ENCODE assay signal across 16 mouse cellular contexts in genomic region chr7:112313670-112314069, GRCm38 (mm10).
DNase-seq lines count a peak whose midpoint lies in the region; ATAC-seq lines count a peak whose summit lies in the region.
"Had no signal": no experiment of that assay in that cellular context is flagged by ENCODE, and none has a peak within 500 bp of the region (broad histone marks: within the 10 kb centered on the region; RNA-seq: fewer than 3 reads in every experiment).

No protein-coding gene starts in this region.

- no peak overlapping the region for H3K4me2 ChIP-seq in heart, embryonic 13.5 days
- no peak overlapping the region for H3K4me2 ChIP-seq in limb, embryonic 13.5 days (replicated peaks)
- H3K4me2 ChIP-seq in hindbrain, embryonic 15.5 days: no peak overlapping the region
- H3K4me2 ChIP-seq in neural tube, embryonic 13.5 days: no peak overlapping the region
- H3K4me2 ChIP-seq: liver, embryonic 11.5 days had no signal

- intact Hi-C loops in heart, postnatal 14 days (cut with DNase I): no loop called here

- peaks cover 86% of the 10 kb centered on the region for H3K4me1 ChIP-seq in heart, embryonic 13.5 days
- H3K4me1 ChIP-seq in limb, embryonic 13.5 days: peaks cover 22% of the 10 kb centered on the region
- H3K4me1 ChIP-seq in limb, embryonic 10.5 days: peaks cover 11% of the 10 kb centered on the region
- H3K4me1 ChIP-seq in hindbrain, embryonic 15.5 days (replicated peaks): peaks cover 12% of the 10 kb centered on the region
- peaks cover 19% of the 10 kb centered on the region for H3K4me1 ChIP-seq in neural tube, embryonic 13.5 days (replicated peaks)

- DNase-seq in heart, postnatal 14 days: no peak
- no peak for DNase-seq in limb, embryonic 10.5 days (ENCODE audit: low spot score)
- DNase-seq in frontal cortex, postnatal 36 days (ENCODE audit: low spot score in 2 of 2): no peak
- DNase-seq: cerebellum, adult 18-20 months; gastrocnemius, postnatal 36 days; lung, postnatal 10 days; thymus, postnatal 4 days had no signal

- H3K27me3 ChIP-seq in heart, embryonic 13.5 days (replicated peaks): no peaks in the 10 kb centered on the region
- H3K27me3 ChIP-seq in limb, embryonic 13.5 days: peaks cover 15% of the 10 kb centered on the region; the same call in 1 of the 2 replicates
- no peaks in the 10 kb centered on the region; the same call in 1 of the 2 replicates for H3K27me3 ChIP-seq in limb, embryonic 10.5 days (ENCODE audit: low read depth, poor library complexity, severe bottlenecking)
- no peaks in the 10 kb centered on the region for H3K27me3 ChIP-seq in hindbrain, embryonic 15.5 days
- H3K27me3 ChIP-seq in neural tube, embryonic 13.5 days: no peaks in the 10 kb centered on the region

- H3K4me3 ChIP-seq in heart, embryonic 13.5 days: no peak overlapping the region
- no peak overlapping the region for H3K4me3 ChIP-seq in limb, embryonic 13.5 days
- H3K4me3 ChIP-seq in limb, embryonic 10.5 days: no peak overlapping the region
- H3K4me3 ChIP-seq in hindbrain, embryonic 15.5 days: no peak overlapping the region
- H3K4me3 ChIP-seq in neural tube, embryonic 13.5 days: no peak overlapping the region
- H3K4me3 ChIP-seq: forebrain, embryonic 10.5 days had no signal

- no peak overlapping the region for H3K9ac ChIP-seq in heart, embryonic 13.5 days
- H3K9ac ChIP-seq in limb, embryonic 13.5 days: no peak overlapping the region
- H3K9ac ChIP-seq in hindbrain, embryonic 15.5 days: no peak overlapping the region
- no peak overlapping the region for H3K9ac ChIP-seq in neural tube, embryonic 13.5 days

- no peak for ATAC-seq in heart, embryonic 13.5 days (ENCODE audit: extremely low read depth, insufficient number of reproducible peaks, low FRiP score, low TSS enrichment)
- peak; percentile 67 for ATAC-seq in limb, embryonic 13.5 days (ENCODE audit: low FRiP score, low read depth)
- ATAC-seq in hindbrain, embryonic 15.5 days (ENCODE audit: low FRiP score, low read depth): 0 out of 2 replicates have a peak, but pooled peaks have one; percentile 56
- ATAC-seq in neural tube, embryonic 13.5 days (ENCODE audit: low read depth): peak; percentile 72
- ATAC-seq: activated CD4-positive, CD25-positive, alpha-beta regulatory T cell, adult 4 months; CD4-positive, CD25-positive, alpha-beta regulatory T cell, adult 4 months; intestine, embryonic 16.5 days had no signal

- peak overlapping the region; percentile 58 for H3K27ac ChIP-seq in heart, embryonic 13.5 days (replicated peaks)
- no peak overlapping the region for H3K27ac ChIP-seq in limb, embryonic 13.5 days
- H3K27ac ChIP-seq in limb, embryonic 10.5 days: no peak overlapping the region
- H3K27ac ChIP-seq in hindbrain, embryonic 15.5 days (replicated peaks): peak overlapping the region; percentile 43
- H3K27ac ChIP-seq in neural tube, embryonic 13.5 days (replicated peaks): peak overlapping the region; percentile 35
- H3K27ac ChIP-seq: forebrain, embryonic 10.5 days had no signal

- peaks cover 96% of the 10 kb centered on the region for H3K36me3 ChIP-seq in heart, embryonic 13.5 days
- no peaks in the 10 kb centered on the region for H3K36me3 ChIP-seq in limb, embryonic 13.5 days
- no peaks in the 10 kb centered on the region for H3K36me3 ChIP-seq in limb, embryonic 10.5 days
- H3K36me3 ChIP-seq in hindbrain, embryonic 15.5 days: no peaks in the 10 kb centered on the region
- H3K36me3 ChIP-seq in neural tube, embryonic 13.5 days: no peaks in the 10 kb centered on the region
- H3K36me3 ChIP-seq: forebrain, embryonic 10.5 days had no signal

- 69% methylated on average over 5 of the region's 5 CpGs for WGBS in heart, embryonic 13.5 days
- 34% methylated on average over 5 of the region's 5 CpGs for WGBS in limb, embryonic 13.5 days
- 71% methylated on average over 5 of the region's 5 CpGs for WGBS in limb, embryonic 10.5 days
- WGBS in hindbrain, embryonic 15.5 days: 26% methylated on average over 5 of the region's 5 CpGs
- 24% methylated on average over 5 of the region's 5 CpGs for WGBS in neural tube, embryonic 13.5 days

- no peaks in the 10 kb centered on the region for H3K9me3 ChIP-seq in heart, embryonic 13.5 days
- H3K9me3 ChIP-seq in limb, embryonic 13.5 days: no peaks in the 10 kb centered on the region
- H3K9me3 ChIP-seq in limb, embryonic 10.5 days (replicated peaks): no peaks in the 10 kb centered on the region
- H3K9me3 ChIP-seq in hindbrain, embryonic 15.5 days: no peaks in the 10 kb centered on the region
- H3K9me3 ChIP-seq in neural tube, embryonic 13.5 days: no peaks in the 10 kb centered on the region
- H3K9me3 ChIP-seq: forebrain, embryonic 10.5 days had no signal

Comparison
In these comparisons a context has a peak if more than half of its experiments do, and no peak if none do; other contexts are left out.
1. H3K27ac ChIP-seq: peak in heart, embryonic 13.5 days (single experiment), hindbrain, embryonic 15.5 days (single experiment) and neural tube, embryonic 13.5 days (single experiment); none in limb, embryonic 13.5 days (single experiment) and limb, embryonic 10.5 days (single experiment).